Mouse (Mus musculus) heart, postnatal 0 days (tissue): ENCODE measurements around the gene Zdhhc9.

Experiments used
- CTCF ChIP-seq: IDR thresholded peaks from 2 replicates; pipeline ENCODE4 v1.5.1; 2016; ENCODE audit warnings: antibody characterized with exemption, control low read depth, low read depth
- EP300 ChIP-seq: IDR thresholded peaks from 2 replicates; pipeline ENCODE4 v1.6.1; 2016; ENCODE audit warnings: antibody characterized with exemption, low read depth

- TF ChIP-seq CTCF (no peak), EP300 (no peak)
Measured at GRCm38 (mm10) chrX:48200699-48201098, 8.0 kb downstream of the Zdhhc9 start.
